Mouse (Mus musculus): ENCODE measurements around the gene Prtg.

Gene Prtg

GRCm38 (mm10) chr9:72809077-72809476 is 2.4 kb downstream of the Prtg start:
- no peak for DNase-seq (ENCODE audit: low read depth)

DNA sequence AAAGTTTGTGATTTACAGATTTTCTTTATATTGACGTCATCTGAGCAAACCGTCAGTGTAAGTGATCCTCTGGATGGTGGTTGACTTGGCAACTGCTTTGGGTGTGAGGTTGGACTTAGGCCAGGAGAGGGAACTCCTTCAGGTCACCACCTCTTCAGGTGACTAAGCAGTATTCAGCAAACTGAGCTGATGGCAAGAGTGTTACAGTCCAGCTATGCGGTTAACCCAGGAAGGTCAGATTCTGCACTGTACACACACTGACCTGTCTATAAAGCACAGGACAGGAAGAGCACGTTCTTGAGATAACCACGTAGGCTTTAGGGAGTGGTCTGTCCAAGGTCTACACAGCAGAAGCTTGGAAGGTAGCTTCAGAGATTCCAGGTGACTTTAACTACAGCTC is 3.9 kb downstream of the Prtg start:
- no peak for DNase-seq (ENCODE audit: low read depth)

- no peak for DNase-seq (ENCODE audit: low read depth)
Observed at GRCm38 (mm10) chr9:72812091-72812490, 5.4 kb downstream of the Prtg start.

GRCm38 (mm10) chr9:72812594-72813570 is 6.2 kb downstream of the Prtg start:
- no peak for DNase-seq (ENCODE audit: low read depth)

GRCm38 (mm10) chr9:72825511-72825910 is 18.8 kb downstream of the Prtg start:
- DNase-seq (ENCODE audit: low read depth): no peak

DNA sequence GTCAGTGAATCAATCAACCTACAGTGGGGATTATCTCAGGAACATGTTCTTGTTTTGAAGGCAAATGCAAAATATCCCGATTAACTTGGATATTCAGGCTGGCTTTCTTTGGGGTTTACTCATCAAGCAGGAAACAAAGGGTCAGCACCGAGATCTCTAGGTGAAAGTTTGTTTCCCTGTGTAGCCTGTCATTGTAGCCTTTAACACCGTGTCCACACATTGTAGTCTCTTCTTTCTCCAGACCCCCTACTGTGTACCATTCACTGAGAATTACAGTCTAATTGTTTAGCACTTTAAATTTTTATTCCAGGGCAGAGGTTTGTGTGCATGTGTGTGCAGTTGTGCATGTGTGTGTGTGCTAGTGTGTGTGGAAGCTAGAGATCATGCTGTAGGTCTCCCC is 19.3 kb downstream of the Prtg start:
- DNase-seq (ENCODE audit: low read depth): no peak

- DNase-seq (ENCODE audit: low read depth): no peak
Observed at GRCm38 (mm10) chr9:72828616-72829257, 22.1 kb downstream of the Prtg start.

- DNase-seq (ENCODE audit: low read depth): no peak
Observed at GRCm38 (mm10) chr9:72833992-72834696, 27.5 kb downstream of the Prtg start.

DNA sequence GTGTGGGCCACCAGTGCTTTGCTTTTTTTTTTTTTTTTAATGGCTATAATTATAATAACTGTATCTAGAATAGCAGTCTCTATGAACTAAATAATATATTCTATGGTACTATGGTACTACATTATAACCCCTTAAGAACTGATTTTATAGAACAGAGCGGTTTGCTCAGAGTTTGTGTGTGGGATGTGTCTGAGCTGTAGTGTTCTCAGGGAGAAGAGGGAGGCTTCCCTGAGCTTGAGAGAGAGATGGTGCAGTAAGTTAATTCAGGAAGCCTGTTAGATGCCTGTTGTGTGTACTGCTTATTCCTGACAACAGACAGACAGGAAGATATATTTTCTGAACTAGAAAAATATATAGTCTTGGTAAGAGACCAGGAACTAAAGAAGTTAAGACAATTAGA is 28.3 kb downstream of the Prtg start:
- DNase-seq (ENCODE audit: low read depth): no peak

- DNase-seq (ENCODE audit: low read depth): no peak
Observed at GRCm38 (mm10) chr9:72836708-72837495, 30.2 kb downstream of the Prtg start.

DNA sequence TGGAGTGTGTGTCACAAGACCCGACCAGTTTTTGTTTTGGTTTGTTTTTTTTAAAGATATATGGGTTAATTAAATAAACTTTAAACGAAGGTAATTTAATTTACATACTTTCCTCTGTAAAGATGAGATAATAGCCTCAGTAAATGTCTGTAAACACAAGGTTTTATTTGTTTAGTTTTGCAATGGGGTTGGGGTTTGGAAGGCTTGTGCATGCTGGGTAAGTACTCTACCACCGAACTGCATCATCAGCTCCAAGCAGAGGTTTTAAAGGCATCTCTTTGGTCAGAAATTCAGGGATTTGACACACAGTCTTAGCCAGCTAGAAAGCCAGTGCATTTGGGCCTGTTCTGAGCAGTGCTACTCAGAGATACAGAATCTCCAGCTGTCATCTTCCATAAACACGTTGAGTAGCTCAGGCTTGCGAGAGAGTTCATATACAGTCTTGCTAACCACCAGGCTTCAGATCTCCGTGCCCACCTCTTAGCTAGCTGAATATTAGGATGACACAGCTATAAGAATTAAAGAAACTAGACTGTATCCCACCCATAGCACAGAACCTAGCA is 31.0 kb downstream of the Prtg start:
- no peak for DNase-seq (ENCODE audit: low read depth)

DNA sequence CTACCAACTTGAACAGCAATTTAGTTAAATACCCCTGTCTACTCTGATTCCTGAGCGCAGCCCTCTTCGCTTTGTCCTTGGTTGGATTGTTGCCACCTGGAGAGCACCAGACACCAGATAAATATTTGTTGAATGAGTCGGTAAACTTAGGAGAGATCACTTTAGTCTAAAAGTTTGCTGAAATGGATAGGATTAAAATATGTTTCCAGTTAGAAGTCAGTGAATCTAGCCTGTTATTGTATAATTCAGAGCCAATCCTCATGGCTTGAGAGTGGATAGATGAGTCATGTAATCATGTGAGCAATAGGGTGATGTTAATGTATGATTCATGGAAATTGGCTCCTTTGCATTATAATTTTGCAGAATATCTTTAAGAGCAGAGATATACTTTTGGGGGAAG is 31.6 kb downstream of the Prtg start:
- DNase-seq (ENCODE audit: low read depth): peak; percentile 41

GRCm38 (mm10) chr9:72839346-72839990 is 32.8 kb downstream of the Prtg start:
- DNase-seq (ENCODE audit: low read depth): no peak

- DNase-seq (ENCODE audit: low read depth): no peak
Observed at GRCm38 (mm10) chr9:72844496-72844895, 37.8 kb downstream of the Prtg start.

GRCm38 (mm10) chr9:72846160-72846559 is 39.5 kb downstream of the Prtg start:
- peak; percentile 39 for DNase-seq (ENCODE audit: low read depth)

GRCm38 (mm10) chr9:72851541-72851940 is 44.9 kb downstream of the Prtg start:
- no peak for DNase-seq (ENCODE audit: low read depth)

- no peak for DNase-seq (ENCODE audit: low read depth)
Observed at GRCm38 (mm10) chr9:72851979-72852378, 45.3 kb downstream of the Prtg start.

DNA sequence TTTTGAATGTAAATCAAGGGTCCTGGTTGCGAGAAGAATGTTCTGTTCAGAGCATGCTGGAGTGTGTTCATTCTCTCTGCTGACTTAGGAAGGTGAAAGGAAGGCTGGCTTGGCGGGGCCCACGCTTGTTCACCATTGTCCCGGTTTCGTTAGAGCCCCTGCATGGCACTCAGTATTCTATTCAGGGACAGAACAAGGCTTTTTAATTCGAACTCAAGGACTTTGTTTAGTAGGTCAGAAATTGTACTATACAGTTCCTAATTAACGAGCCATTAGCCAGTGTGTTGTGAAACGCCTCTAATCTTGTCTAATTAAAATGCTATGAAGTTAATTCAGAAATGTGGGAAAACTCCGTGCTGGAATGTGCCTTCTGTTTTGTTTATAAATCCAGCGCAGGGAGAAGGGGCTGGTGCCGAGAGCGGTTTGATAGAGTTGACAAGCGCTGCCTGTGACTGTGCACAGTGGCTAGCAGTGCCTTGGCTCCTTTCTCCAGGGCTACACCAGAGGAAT is 47.1 kb downstream of the Prtg start:
- DNase-seq (ENCODE audit: low read depth): no peak

DNA sequence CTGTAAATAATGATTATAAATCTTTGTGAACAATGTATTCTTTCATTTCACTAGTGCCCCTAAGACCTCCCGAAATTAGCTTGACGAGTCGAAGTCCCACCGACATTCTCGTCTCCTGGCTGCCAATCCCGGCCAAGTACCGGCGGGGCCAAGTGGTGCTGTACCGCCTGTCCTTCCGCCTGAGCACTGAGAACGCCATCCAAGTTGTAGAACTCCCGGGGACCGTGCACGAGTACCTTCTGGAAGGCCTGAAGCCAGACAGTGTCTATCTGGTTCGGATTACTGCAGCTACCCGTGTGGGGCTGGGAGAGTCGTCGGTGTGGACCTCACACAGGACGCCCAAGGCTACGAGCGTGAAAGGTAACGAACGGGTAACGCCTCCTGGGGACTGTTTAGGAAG is 50.0 kb downstream of the Prtg start:
- no peak for DNase-seq (ENCODE audit: low read depth)

GRCm38 (mm10) chr9:72860764-72861163 is 54.1 kb downstream of the Prtg start:
- no peak for DNase-seq (ENCODE audit: low read depth)

GRCm38 (mm10) chr9:72861235-72861634 is 54.6 kb downstream of the Prtg start:
- no peak for DNase-seq (ENCODE audit: low read depth)

All from fibroblast of lung, adult 2 months (primary cell).